Mouse (Mus musculus): ENCODE data around the gene Slc1a3.

DNA sequence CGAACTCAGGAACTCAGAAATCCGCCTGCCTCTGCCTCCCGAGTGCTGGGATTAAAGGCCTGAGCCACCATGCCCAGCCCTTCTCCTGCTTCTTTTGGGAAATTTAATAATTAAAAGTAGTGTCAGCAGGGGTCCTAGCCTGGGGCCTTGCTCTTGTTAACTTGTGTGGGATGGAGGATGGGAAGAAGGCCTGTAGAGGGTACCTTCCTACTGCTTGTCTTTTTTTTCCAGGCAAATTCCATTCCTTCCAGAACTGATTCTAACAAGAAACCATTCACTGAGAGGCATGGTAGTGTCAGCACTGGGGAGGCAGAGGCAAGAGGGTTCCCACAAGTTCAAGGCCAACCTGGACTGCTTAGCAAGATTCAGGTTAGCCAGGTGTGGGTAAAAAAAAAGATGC lies 11.2 kb upstream of the Slc1a3 start:
- TF ChIP-seq CTCF (IDR thresholded peaks at IDR 0.05; ENCODE audit: low read depth): no peak
- no peak for TF ChIP-seq EP300 (IDR thresholded peaks at IDR 0.05; ENCODE audit: low read depth)
